Mouse (Mus musculus): ENCODE results near the gene Cd200r1. TPM values are rescaled to one million over a fixed set of nuclear protein-coding genes. Genes with fewer than 3 reads are reported as not detected.
"Not testable (repeated sequence)": the region's sequence is repeated elsewhere in the genome, so short reads cannot be mapped to it uniquely, and the experiment has no call there.

Cd200r1 gene
- polyA plus RNA-seq, 1 experiment: 0.23 TPM

DNA sequence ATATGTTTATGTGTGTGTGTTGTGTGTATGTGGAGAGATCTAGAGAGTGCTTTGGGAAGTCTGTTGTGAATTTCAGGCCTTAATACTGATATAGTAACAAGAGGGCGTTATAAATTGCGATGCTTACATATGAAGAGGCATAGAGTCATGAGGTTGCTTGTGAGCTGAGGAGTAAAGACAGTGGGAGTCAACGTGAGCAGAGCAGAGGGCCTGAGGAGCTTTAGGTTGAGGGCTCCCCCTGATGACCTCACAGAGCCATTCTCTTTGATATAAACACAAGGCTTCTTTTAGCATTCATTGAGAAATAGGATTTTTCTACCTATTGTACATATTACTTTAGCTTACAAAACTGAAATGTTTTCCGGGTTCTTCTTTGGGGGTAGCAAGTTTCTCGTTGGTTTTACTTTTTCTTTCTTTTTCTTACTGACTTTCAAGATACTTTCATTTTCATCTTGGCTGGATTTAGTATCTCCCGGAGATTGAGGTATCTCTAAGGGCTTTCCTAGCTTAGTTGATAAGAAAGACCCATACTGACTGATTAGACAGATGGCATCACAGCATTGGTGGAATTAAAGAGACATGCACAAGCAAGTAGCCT lies 47.0 kb downstream of the Cd200r1 start:
- Histone ChIP-seq H3K36me3 (ENCODE audit: control insufficient read depth, insufficient read depth, low read length) (no peaks in the 10 kb centered on the region), H3K4me1 (ENCODE audit: control insufficient read depth, insufficient read depth, low read length) (no peaks in the 10 kb centered on the region), H3K27ac (ENCODE audit: insufficient read depth, low read depth, low read length) (no peak overlapping the region), H3K27me3 (replicated peaks; ENCODE audit: control insufficient read depth, insufficient read depth, low read length) (no peaks in the 10 kb centered on the region), H3K4me3 (ENCODE audit: insufficient read depth, low read depth, low read length) (no peak overlapping the region)
- no peak for DNase-seq
- WGBS: 81% methylated on average over 6 of the region's 6 CpGs
- TF ChIP-seq CTCF (conservative IDR thresholded peaks at IDR 0.05; ENCODE audit: insufficient read depth, insufficient read length, low read depth, low read length) (no peak), POLR2A (IDR thresholded peaks at IDR 0.05; ENCODE audit: low read depth, low read length) (no peak)

- no peak for DNase-seq
- Histone ChIP-seq H3K27ac (ENCODE audit: insufficient read depth, low read depth, low read length) (no peak overlapping the region), H3K4me1 (ENCODE audit: control insufficient read depth, insufficient read depth, low read length) (no peaks in the 10 kb centered on the region), H3K4me3 (ENCODE audit: insufficient read depth, low read depth, low read length) (no peak overlapping the region), H3K27me3 (replicated peaks; ENCODE audit: control insufficient read depth, insufficient read depth, low read length) (no peaks in the 10 kb centered on the region), H3K36me3 (ENCODE audit: control insufficient read depth, insufficient read depth, low read length) (no peaks in the 10 kb centered on the region)
- WGBS: 48% methylated on average over 1 of the region's 1 CpGs
- TF ChIP-seq POLR2A (IDR thresholded peaks at IDR 0.05; ENCODE audit: low read depth, low read length) (no peak), CTCF (conservative IDR thresholded peaks at IDR 0.05; ENCODE audit: insufficient read depth, insufficient read length, low read depth, low read length) (no peak)
These were observed 52.5 kb downstream of the Cd200r1 start for GRCm38 (mm10) chr16:44818010-44818409.

DNA sequence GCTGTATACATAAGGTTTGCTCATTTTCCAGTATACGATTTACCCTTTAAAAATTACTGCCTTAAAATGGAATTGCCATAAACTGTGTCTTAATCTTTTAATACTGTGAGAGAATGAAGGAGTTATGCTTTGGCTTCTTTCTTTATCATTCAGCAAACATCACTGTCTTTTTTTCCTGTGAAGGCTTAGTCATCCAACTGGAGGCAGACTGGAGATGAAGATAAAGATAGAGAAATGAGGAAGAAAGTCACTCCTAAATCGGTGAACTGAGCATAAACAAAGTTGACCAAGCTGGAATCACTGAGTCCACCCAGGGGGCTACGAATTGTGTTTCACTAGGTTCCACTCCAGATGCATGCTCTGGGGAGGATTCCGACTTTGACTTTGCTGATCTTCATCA lies 55.0 kb downstream of the Cd200r1 start:
- Histone ChIP-seq H3K27me3 (replicated peaks; ENCODE audit: control insufficient read depth, insufficient read depth, low read length) (no peaks in the 10 kb centered on the region), H3K36me3 (ENCODE audit: control insufficient read depth, insufficient read depth, low read length) (no peaks in the 10 kb centered on the region), H3K4me1 (ENCODE audit: control insufficient read depth, insufficient read depth, low read length) (no peaks in the 10 kb centered on the region), H3K4me3 (ENCODE audit: insufficient read depth, low read depth, low read length) (no peak overlapping the region), H3K27ac (ENCODE audit: insufficient read depth, low read depth, low read length) (no peak overlapping the region)
- no peak for DNase-seq
- WGBS: 74% methylated on average over 4 of the region's 4 CpGs
- TF ChIP-seq POLR2A (IDR thresholded peaks at IDR 0.05; ENCODE audit: low read depth, low read length): no peak
- TF ChIP-seq CTCF (conservative IDR thresholded peaks at IDR 0.05; ENCODE audit: insufficient read depth, insufficient read length, low read depth, low read length): no peak

DNA sequence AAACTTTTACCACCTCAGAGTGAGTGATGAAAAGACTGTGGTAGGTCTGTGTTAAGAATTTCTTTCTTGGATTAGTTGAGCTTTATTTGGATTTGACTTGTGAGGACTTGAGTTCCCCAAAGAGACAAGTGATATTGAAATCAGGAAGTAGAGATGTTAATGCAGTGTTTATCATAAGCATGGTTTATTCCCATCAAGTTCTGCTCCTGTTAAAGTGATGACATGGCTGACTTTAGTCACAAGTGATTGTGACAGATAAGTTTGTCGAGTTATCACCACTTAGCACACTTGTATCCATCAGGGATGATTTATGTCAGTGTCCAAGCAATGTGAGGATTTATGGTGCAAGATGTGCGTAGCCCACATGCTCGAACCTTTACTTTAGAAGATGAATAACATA lies 66.8 kb downstream of the Cd200r1 start:
- no peak for DNase-seq
- H3K27ac ChIP-seq (ENCODE audit: insufficient read depth, low read depth, low read length): no peak overlapping the region
- WGBS: 52% methylated on average over 3 of the region's 3 CpGs

GRCm38 (mm10) chr16:44833189-44833588 lies 67.7 kb downstream of the Cd200r1 start:
- not testable (repeated sequence) for H3K4me1 ChIP-seq (ENCODE audit: control insufficient read depth, insufficient read depth, low read length); DNase-seq
- 59% methylated on average over 2 of the region's 2 CpGs for WGBS

More for the DNA sequence above, 66.8 kb downstream of the Cd200r1 start:
- no peaks in the 10 kb centered on the region for H3K4me1 ChIP-seq (ENCODE audit: control insufficient read depth, insufficient read depth, low read length)
- no peaks in the 10 kb centered on the region for H3K36me3 ChIP-seq (ENCODE audit: control insufficient read depth, insufficient read depth, low read length)
- H3K27me3 ChIP-seq (replicated peaks; ENCODE audit: control insufficient read depth, insufficient read depth, low read length): no peaks in the 10 kb centered on the region
- H3K4me3 ChIP-seq (ENCODE audit: insufficient read depth, low read depth, low read length): no peak overlapping the region
- TF ChIP-seq POLR2A (IDR thresholded peaks at IDR 0.05; ENCODE audit: low read depth, low read length) (no peak), CTCF (conservative IDR thresholded peaks at IDR 0.05; ENCODE audit: insufficient read depth, insufficient read length, low read depth, low read length) (no peak)

More at GRCm38 (mm10) chr16:44833189-44833588, 67.7 kb downstream of the Cd200r1 start:
- not testable (repeated sequence) for H3K36me3 ChIP-seq (ENCODE audit: control insufficient read depth, insufficient read depth, low read length); H3K27ac ChIP-seq (ENCODE audit: insufficient read depth, low read depth, low read length); H3K27me3 ChIP-seq (replicated peaks; ENCODE audit: control insufficient read depth, insufficient read depth, low read length); H3K4me3 ChIP-seq (ENCODE audit: insufficient read depth, low read depth, low read length)

Other genes starting within 250 kb of the Cd200r1 start
- 8.5 and 8.8 TPM in 2 replicates for gene Boc, start 206.8 kb upstream of the Cd200r1 start, polyA plus RNA-seq (2012; rRNA removed)
- 2.8 TPM in 2 replicates for gene Nepro, start 41.4 kb upstream of the Cd200r1 start, polyA plus RNA-seq (2012; rRNA removed)
- 5.9 and 6.0 TPM in 2 replicates for gene Gtpbp8, start 19.4 kb upstream of the Cd200r1 start, polyA plus RNA-seq (2012; rRNA removed)
- gene Cd200r4, start 46.0 kb downstream of the Cd200r1 start, polyA plus RNA-seq (2012; rRNA removed): 0.06 and 0.11 TPM in 2 replicates
- gene Cd200r2, start 101.4 kb downstream of the Cd200r1 start, polyA plus RNA-seq (2012; rRNA removed): not detected in 2 replicates
- 0.08 and 0.14 TPM in 2 replicates for gene Cd200r3, start 177.9 kb downstream of the Cd200r1 start, polyA plus RNA-seq (2012; rRNA removed)

Measured in kidney, adult 2 months (tissue).